Mouse (Mus musculus) forebrain, embryonic 10.5 days (tissue): ENCODE data around the gene Rad23b. TPM values are rescaled to one million over a fixed set of nuclear protein-coding genes. Genes with fewer than 3 reads are reported as not detected.

ENCODE experiments used
- DNase-seq: peaks from one replicate; pipeline ENCODE4 v3.0.0-alpha.2; 2017; ENCODE audit warnings: low spot score; ENCODE audit errors: extremely low spot score
- H3K27ac ChIP-seq: fragments of 300-500 bp; sonication (generic); 2 replicates; pipeline ENCODE4 v1.5.1; 2016; ENCODE audit warnings: mild to moderate bottlenecking
- H3K27me3 ChIP-seq: fragments of 300-500 bp; sonication (generic); 2 replicates; pipeline ENCODE4 v1.6.1; 2016; ENCODE audit warnings: mild to moderate bottlenecking; ENCODE audit not compliant: poor library complexity, severe bottlenecking
- H3K36me3 ChIP-seq: fragments of 300-500 bp; sonication (generic); replicated peaks from 2 replicates; pipeline ENCODE4 v1.6.1; 2016; ENCODE audit warnings: mild to moderate bottlenecking, moderate library complexity
- H3K4me1 ChIP-seq: fragments of 300-500 bp; sonication (generic); 2 replicates; pipeline ENCODE4 v1.6.1; 2016
- H3K4me3 ChIP-seq: fragments of 300-500 bp; sonication (generic); 2 replicates; pipeline ENCODE4 v1.5.1; 2016; ENCODE audit warnings: mild to moderate bottlenecking, moderate library complexity
- H3K9me3 ChIP-seq: fragments of 300-500 bp; sonication (generic); 2 replicates; pipeline ENCODE4 v1.6.1; 2016; ENCODE audit warnings: mild to moderate bottlenecking, moderate library complexity
- WGBS: fragments of 180-500 bp; shearing (Covaris S2); methylation state at CpG from one replicate; pipeline ENCODE4 v1.1.7; 2016; 5-methylcytosine and 5-hydroxymethylcytosine counted together
- polyA plus RNA-seq: library from polyadenylated mRNA; unstranded; fragments of >200 nt; fragmentation: Nextera tagmentation; extraction: Ambion mirVana; gene quantifications from 2 replicates; pipeline ENCODE4 v1.2.1, GENCODE M21; 2016

The Rad23b gene
- polyA plus RNA-seq, 1 experiment from 2014 or later, result 94.6 TPM

GRCm38 (mm10) chr4:55366014-55366413 lies 16.2 kb downstream of the Rad23b start:
- 83% methylated on average over 1 of the region's 1 CpGs for WGBS
- DNase-seq, result no peak
- no peak overlapping the region for H3K4me3 ChIP-seq
- H3K36me3 ChIP-seq, result peaks cover 72% of the 10 kb centered on the region
- H3K9me3 ChIP-seq, result no peaks in the 10 kb centered on the region
- no peaks in the 10 kb centered on the region for H3K4me1 ChIP-seq
- no peak overlapping the region for H3K27ac ChIP-seq
- H3K27me3 ChIP-seq, result no peaks in the 10 kb centered on the region

- DNase-seq, result no peak
- Histone ChIP-seq H3K27me3 (no peaks in the 10 kb centered on the region), H3K9me3 (no peaks in the 10 kb centered on the region), H3K4me1 (no peaks in the 10 kb centered on the region), H3K27ac (no peak overlapping the region), H3K36me3 (peaks cover 77% of the 10 kb centered on the region), H3K4me3 (no peak overlapping the region)
- WGBS, result 91% methylated on average over 3 of the region's 3 CpGs
Measured at GRCm38 (mm10) chr4:55370127-55370526, 20.3 kb downstream of the Rad23b start.

- no peaks in the 10 kb centered on the region for H3K9me3 ChIP-seq
- no peak for DNase-seq
- H3K27me3 ChIP-seq, result no peaks in the 10 kb centered on the region
- no peak overlapping the region for H3K4me3 ChIP-seq
- no peak overlapping the region for H3K27ac ChIP-seq
- WGBS, result 87% methylated on average over 7 of the region's 7 CpGs
- H3K4me1 ChIP-seq, result no peaks in the 10 kb centered on the region
- H3K36me3 ChIP-seq, result peaks cover 87% of the 10 kb centered on the region
Measured at GRCm38 (mm10) chr4:55371355-55371754, 21.5 kb downstream of the Rad23b start.

GRCm38 (mm10) chr4:55382350-55382749 lies 32.5 kb downstream of the Rad23b start:
- H3K36me3 ChIP-seq, result peaks cover 98% of the 10 kb centered on the region
- no peaks in the 10 kb centered on the region for H3K27me3 ChIP-seq
- no peak overlapping the region for H3K27ac ChIP-seq
- H3K9me3 ChIP-seq, result no peaks in the 10 kb centered on the region
- WGBS, result 98% methylated on average over 2 of the region's 2 CpGs
- DNase-seq, result no peak
- H3K4me3 ChIP-seq, result no peak overlapping the region
- no peaks in the 10 kb centered on the region for H3K4me1 ChIP-seq

- 91% methylated on average over 2 of the region's 2 CpGs for WGBS
- no peaks in the 10 kb centered on the region for H3K4me1 ChIP-seq
Measured at GRCm38 (mm10) chr4:55386768-55387167, 36.9 kb downstream of the Rad23b start.

GRCm38 (mm10) chr4:55391480-55391879 lies 41.6 kb downstream of the Rad23b start:
- 93% methylated on average over 1 of the region's 1 CpGs for WGBS
- Histone ChIP-seq H3K27ac (no peak overlapping the region), H3K4me1 (no peaks in the 10 kb centered on the region), H3K27me3 (no peaks in the 10 kb centered on the region), H3K36me3 (peaks cover 54% of the 10 kb centered on the region), H3K9me3 (no peaks in the 10 kb centered on the region), H3K4me3 (no peak overlapping the region)
- DNase-seq, result no peak

More at GRCm38 (mm10) chr4:55386768-55387167, 36.9 kb downstream of the Rad23b start:
- Histone ChIP-seq H3K27ac (no peak overlapping the region), H3K9me3 (no peaks in the 10 kb centered on the region), H3K27me3 (no peaks in the 10 kb centered on the region), H3K4me3 (no peak overlapping the region), H3K36me3 (peaks cover 91% of the 10 kb centered on the region)
- DNase-seq, result no peak

- Histone ChIP-seq H3K27me3 (no peaks in the 10 kb centered on the region), H3K27ac (no peak overlapping the region), H3K36me3 (peaks cover 46% of the 10 kb centered on the region), H3K4me1 (no peaks in the 10 kb centered on the region), H3K9me3 (no peaks in the 10 kb centered on the region), H3K4me3 (no peak overlapping the region)
- WGBS, result 91% methylated on average over 7 of the region's 7 CpGs
- no peak for DNase-seq
Measured at GRCm38 (mm10) chr4:55392445-55392844, 42.6 kb downstream of the Rad23b start.

GRCm38 (mm10) chr4:55397911-55398762 lies 48.3 kb downstream of the Rad23b start:
- Histone ChIP-seq H3K36me3 (no peaks in the 10 kb centered on the region), H3K4me3 (no peak overlapping the region), H3K27me3 (no peaks in the 10 kb centered on the region), H3K9me3 (peaks cover 6% of the 10 kb centered on the region), H3K4me1 (peaks cover 6% of the 10 kb centered on the region), H3K27ac (no peak overlapping the region)
- no peak for DNase-seq
- WGBS, result 43% methylated on average over 17 of the region's 17 CpGs

GRCm38 (mm10) chr4:55398901-55399300 lies 49.1 kb downstream of the Rad23b start:
- H3K27ac ChIP-seq, result no peak overlapping the region
- peaks cover 6% of the 10 kb centered on the region for H3K9me3 ChIP-seq
- H3K4me3 ChIP-seq, result no peak overlapping the region
- H3K4me1 ChIP-seq, result peaks cover 6% of the 10 kb centered on the region
- DNase-seq, result no peak
- no peaks in the 10 kb centered on the region for H3K36me3 ChIP-seq
- H3K27me3 ChIP-seq, result no peaks in the 10 kb centered on the region
- WGBS, result 89% methylated on average over 11 of the region's 11 CpGs

- DNase-seq, result no peak
- peaks cover 13% of the 10 kb centered on the region for H3K4me1 ChIP-seq
- H3K36me3 ChIP-seq, result no peaks in the 10 kb centered on the region
- H3K9me3 ChIP-seq, result peaks cover 6% of the 10 kb centered on the region
- no peak overlapping the region for H3K4me3 ChIP-seq
- H3K27ac ChIP-seq, result no peak overlapping the region
- WGBS, result 49% methylated on average over 3 of the region's 3 CpGs
- H3K27me3 ChIP-seq, result no peaks in the 10 kb centered on the region
Measured at GRCm38 (mm10) chr4:55405329-55405728, 55.5 kb downstream of the Rad23b start.

GRCm38 (mm10) chr4:55406558-55406957 lies 56.7 kb downstream of the Rad23b start:
- no peak overlapping the region for H3K4me3 ChIP-seq
- WGBS, result 100% methylated on average over 1 of the region's 1 CpGs
- H3K4me1 ChIP-seq, result peaks cover 13% of the 10 kb centered on the region
- H3K27me3 ChIP-seq, result no peaks in the 10 kb centered on the region
- H3K27ac ChIP-seq, result no peak overlapping the region
- H3K9me3 ChIP-seq, result peaks cover 4% of the 10 kb centered on the region
- DNase-seq, result no peak
- H3K36me3 ChIP-seq, result no peaks in the 10 kb centered on the region

- no peaks in the 10 kb centered on the region for H3K27me3 ChIP-seq
- no peak overlapping the region for H3K27ac ChIP-seq
- H3K36me3 ChIP-seq, result no peaks in the 10 kb centered on the region
- no peaks in the 10 kb centered on the region for H3K9me3 ChIP-seq
- H3K4me1 ChIP-seq, result peaks cover 13% of the 10 kb centered on the region
- no peak overlapping the region for H3K4me3 ChIP-seq
- WGBS, result 80% methylated on average over 2 of the region's 2 CpGs
- no peak for DNase-seq
Measured at GRCm38 (mm10) chr4:55408081-55408480, 58.2 kb downstream of the Rad23b start.

- no peaks in the 10 kb centered on the region for H3K36me3 ChIP-seq
- WGBS, result 97% methylated on average over 16 of the region's 16 CpGs
- no peak for DNase-seq
- no peaks in the 10 kb centered on the region for H3K27me3 ChIP-seq
- H3K4me1 ChIP-seq, result peaks cover 13% of the 10 kb centered on the region
- no peak overlapping the region for H3K27ac ChIP-seq
- H3K4me3 ChIP-seq, result no peak overlapping the region
- no peaks in the 10 kb centered on the region for H3K9me3 ChIP-seq
Measured at GRCm38 (mm10) chr4:55409025-55409424, 59.2 kb downstream of the Rad23b start.
